Mouse (Mus musculus): ENCODE results near the gene Dpep2nb. TPM values are rescaled to one million over a fixed set of nuclear protein-coding genes. Genes with fewer than 3 reads are reported as not detected.
A peak's percentile ranks its signal among the peaks of the same experiment; 100 is the strongest.
"Not testable (repeated sequence)": the region's sequence is repeated elsewhere in the genome, so short reads cannot be mapped to it uniquely, and the experiment has no call there.

Gene Dpep2nb
- polyA plus RNA-seq, 1 experiment from 2014 or later: not detected

DNA sequence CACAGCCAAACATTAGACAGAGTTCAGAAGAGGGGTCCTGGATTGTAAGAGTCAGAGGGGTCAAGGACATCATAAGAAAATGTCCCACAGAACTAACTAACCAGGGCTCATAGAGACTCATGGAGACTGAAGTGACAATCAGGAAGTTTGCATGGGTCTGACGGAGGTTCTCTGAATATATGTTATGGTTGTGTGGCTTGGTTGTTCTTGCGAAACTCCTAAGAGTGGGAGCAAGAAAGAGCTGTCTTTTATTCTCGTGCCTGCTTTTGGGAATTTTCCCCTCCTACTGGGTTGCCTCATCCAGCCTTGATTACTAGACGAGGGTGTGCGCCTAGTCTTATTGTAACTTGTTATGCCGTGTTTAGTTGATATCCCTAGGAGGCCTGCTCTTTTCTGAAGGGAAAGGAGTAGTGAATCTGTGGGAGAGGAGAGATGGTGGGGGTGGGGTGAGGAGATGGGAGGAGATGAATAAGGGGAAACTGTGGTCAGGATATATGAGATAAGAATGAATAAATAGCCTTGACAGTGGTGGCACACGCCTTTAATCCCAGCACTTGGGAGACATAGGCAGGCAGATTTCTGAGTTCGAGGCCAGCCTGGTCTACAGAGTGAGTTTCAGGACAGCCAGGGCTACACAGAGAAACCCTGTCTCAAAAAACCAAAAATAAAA lies 1.1 kb downstream of the Dpep2nb start:
- Histone ChIP-seq H3K9me3 (no peaks in the 10 kb centered on the region), H3K36me3 (no peaks in the 10 kb centered on the region), H3K27me3 (no peaks in the 10 kb centered on the region), H3K9ac (no peak overlapping the region), H3K4me1 (peaks cover 1% of the 10 kb centered on the region), H3K4me2 (no peak overlapping the region), H3K4me3 (no peak overlapping the region), H3K27ac (no peak overlapping the region)
- 79% methylated on average over 8 of the region's 8 CpGs for WGBS
- ATAC-seq (ENCODE audit: borderline replicate concordance, extremely low read depth, low FRiP score, low TSS enrichment): no peak

DNA sequence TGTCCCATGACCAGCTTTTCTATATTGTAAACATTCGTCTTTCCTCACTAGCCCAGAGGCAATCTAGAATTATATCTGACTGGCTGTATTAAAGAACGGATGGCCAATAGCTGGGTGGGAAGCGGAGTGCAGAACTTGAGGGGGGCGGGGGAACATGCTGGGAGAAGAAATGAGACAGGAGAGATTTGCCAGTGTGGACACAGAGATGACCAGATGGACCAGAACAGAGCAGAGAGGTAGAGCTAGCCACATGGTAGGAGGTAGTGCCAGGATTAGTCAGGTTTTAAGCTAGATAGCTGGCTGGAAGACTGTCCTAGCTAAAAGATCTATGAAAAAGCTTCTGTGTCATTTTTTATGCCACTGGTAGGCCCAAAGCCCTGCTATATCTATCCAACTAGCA lies 3.9 kb downstream of the Dpep2nb start:
- ATAC-seq (ENCODE audit: borderline replicate concordance, extremely low read depth, low FRiP score, low TSS enrichment): no peak
- no peak overlapping the region for H3K27ac ChIP-seq
- H3K4me3 ChIP-seq: no peak overlapping the region
- no peak overlapping the region for H3K4me2 ChIP-seq
- H3K27me3 ChIP-seq: no peaks in the 10 kb centered on the region
- H3K9ac ChIP-seq: no peak overlapping the region
- H3K36me3 ChIP-seq: no peaks in the 10 kb centered on the region
- H3K4me1 ChIP-seq: no peaks in the 10 kb centered on the region
- WGBS: 76% methylated on average over 4 of the region's 4 CpGs
- H3K9me3 ChIP-seq: no peaks in the 10 kb centered on the region

DNA sequence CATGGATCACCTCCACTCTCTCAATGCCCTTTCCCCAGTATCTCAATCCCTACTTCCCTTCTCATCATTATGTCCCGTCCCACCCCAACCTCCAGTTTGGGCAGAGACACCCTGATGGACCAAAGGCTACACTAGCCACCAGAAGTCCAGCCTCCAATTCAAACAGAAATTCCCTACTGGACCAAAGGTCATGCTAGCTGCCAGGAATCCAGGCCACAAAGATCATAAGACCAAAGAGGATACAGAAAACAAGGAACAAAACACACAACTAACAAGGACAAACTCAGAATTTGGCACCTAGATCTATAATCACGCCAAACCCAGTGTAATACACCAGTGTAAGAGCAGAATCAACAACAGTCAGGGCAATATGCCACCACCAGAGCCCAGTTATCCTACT lies 6.8 kb downstream of the Dpep2nb start:
- Histone ChIP-seq H3K9ac (no peak overlapping the region), H3K36me3 (no peaks in the 10 kb centered on the region), H3K4me2 (no peak overlapping the region), H3K27ac (no peak overlapping the region), H3K27me3 (no peaks in the 10 kb centered on the region), H3K4me1 (no peaks in the 10 kb centered on the region), H3K9me3 (no peaks in the 10 kb centered on the region), H3K4me3 (no peak overlapping the region)
- ATAC-seq (ENCODE audit: borderline replicate concordance, extremely low read depth, low FRiP score, low TSS enrichment): no peak
- WGBS: 74% methylated on average over 2 of the region's 2 CpGs

DNA sequence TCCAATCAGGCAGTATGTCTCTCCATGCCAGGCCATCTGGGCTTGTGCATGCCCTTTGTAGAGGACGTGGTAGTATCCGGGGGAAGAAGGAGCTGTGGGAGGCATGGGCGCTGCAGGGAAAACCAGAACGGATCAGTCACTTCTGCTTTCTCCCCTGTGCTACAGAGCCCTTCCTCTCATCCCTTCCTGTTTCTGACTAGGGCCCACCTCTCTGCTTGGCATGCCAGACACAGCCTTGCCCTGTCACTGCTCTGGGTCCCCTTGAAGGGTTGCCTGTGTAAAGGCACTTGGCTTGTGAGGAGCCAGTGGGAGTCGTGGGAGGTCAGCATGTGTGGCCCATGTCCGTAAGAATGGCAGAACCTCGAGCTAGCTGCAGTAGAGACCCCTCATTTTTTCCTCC lies 9.4 kb downstream of the Dpep2nb start:
- no peak overlapping the region for H3K4me2 ChIP-seq
- H3K4me1 ChIP-seq: peaks cover 3% of the 10 kb centered on the region
- H3K27ac ChIP-seq: no peak overlapping the region
- no peaks in the 10 kb centered on the region for H3K9me3 ChIP-seq
- H3K27me3 ChIP-seq: no peaks in the 10 kb centered on the region
- ATAC-seq (ENCODE audit: borderline replicate concordance, extremely low read depth, low FRiP score, low TSS enrichment): no peak
- WGBS: 70% methylated on average over 7 of the region's 7 CpGs
- H3K9ac ChIP-seq: no peak overlapping the region
- no peaks in the 10 kb centered on the region for H3K36me3 ChIP-seq
- no peak overlapping the region for H3K4me3 ChIP-seq

DNA sequence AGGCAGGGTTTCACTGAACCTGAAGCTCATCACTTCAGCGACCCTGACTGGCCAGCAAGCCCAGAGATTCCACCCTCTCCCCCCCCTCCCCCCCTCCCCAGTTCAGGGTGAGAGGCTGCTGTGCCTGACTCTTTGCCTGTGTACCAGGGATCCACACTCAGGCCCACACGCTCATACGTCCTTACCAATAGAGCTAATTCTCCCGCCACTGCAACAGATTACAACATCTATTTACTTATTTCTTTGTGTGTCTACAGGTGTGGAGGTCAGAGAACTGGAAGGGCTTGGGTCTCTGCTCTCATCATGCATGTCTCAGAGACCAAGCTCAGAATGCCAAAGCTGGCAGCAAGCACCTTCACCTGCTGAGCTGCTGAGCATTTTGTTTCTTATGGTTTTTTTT lies 12.5 kb downstream of the Dpep2nb start:
- H3K4me1 ChIP-seq: peaks cover 11% of the 10 kb centered on the region
- H3K9me3 ChIP-seq: no peaks in the 10 kb centered on the region
- ATAC-seq (ENCODE audit: borderline replicate concordance, extremely low read depth, low FRiP score, low TSS enrichment): no peak
- no peaks in the 10 kb centered on the region for H3K36me3 ChIP-seq
- WGBS: 41% methylated on average over 4 of the region's 4 CpGs
- no peak overlapping the region for H3K4me3 ChIP-seq
- no peak overlapping the region for H3K9ac ChIP-seq
- H3K4me2 ChIP-seq: no peak overlapping the region
- no peaks in the 10 kb centered on the region; the same call in 1 of the 2 replicates for H3K27me3 ChIP-seq
- H3K27ac ChIP-seq: no peak overlapping the region

DNA sequence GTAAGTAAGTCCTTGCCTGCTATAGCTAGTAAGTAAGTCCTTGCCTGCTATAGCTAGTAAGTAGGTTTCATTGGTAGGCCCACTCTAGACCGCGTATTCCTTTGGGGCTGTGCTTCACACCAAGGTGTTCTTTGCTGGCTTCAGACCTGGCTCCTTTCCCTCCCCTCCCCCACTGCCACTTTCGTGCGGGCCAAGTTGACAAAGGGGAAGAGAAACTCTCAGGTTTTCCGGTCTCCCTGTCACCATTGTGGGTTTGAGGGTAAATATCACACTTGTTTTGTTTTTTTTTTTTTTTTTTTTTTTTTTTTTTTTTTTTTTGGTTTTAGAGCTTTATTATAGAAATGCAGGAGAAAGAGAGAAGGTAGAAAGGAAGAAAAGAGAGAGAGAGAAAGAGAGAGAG lies 13.3 kb downstream of the Dpep2nb start:
- H3K9me3 ChIP-seq: no peaks in the 10 kb centered on the region
- H3K36me3 ChIP-seq: no peaks in the 10 kb centered on the region
- no peak overlapping the region for H3K4me3 ChIP-seq
- H3K4me2 ChIP-seq: no peak overlapping the region
- 53% methylated on average over 5 of the region's 5 CpGs for WGBS
- no peak overlapping the region for H3K27ac ChIP-seq
- no peak overlapping the region for H3K9ac ChIP-seq
- peaks cover 11% of the 10 kb centered on the region for H3K4me1 ChIP-seq
- no peaks in the 10 kb centered on the region; the same call in 1 of the 2 replicates for H3K27me3 ChIP-seq
- no peak for ATAC-seq (ENCODE audit: borderline replicate concordance, extremely low read depth, low FRiP score, low TSS enrichment)

DNA sequence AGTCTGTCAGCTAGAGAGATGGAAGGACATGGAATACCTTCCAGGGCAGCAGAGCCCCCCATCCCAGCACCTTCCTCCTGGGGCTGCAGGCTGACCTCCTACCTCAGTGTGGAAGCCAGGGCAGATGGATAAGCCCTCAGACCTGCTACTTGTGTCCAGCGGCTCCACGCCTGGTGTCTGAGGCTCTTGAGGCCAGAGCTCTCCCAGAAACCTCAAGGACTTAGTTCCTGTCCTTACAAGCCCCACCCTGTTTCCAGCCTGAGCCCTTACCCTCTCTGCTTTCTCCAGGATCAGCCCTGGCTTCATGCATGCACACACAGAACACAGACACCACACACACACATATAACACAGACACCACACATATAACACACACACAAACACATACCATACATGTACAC lies 14.2 kb downstream of the Dpep2nb start:
- no peaks in the 10 kb centered on the region for H3K9me3 ChIP-seq

DNA sequence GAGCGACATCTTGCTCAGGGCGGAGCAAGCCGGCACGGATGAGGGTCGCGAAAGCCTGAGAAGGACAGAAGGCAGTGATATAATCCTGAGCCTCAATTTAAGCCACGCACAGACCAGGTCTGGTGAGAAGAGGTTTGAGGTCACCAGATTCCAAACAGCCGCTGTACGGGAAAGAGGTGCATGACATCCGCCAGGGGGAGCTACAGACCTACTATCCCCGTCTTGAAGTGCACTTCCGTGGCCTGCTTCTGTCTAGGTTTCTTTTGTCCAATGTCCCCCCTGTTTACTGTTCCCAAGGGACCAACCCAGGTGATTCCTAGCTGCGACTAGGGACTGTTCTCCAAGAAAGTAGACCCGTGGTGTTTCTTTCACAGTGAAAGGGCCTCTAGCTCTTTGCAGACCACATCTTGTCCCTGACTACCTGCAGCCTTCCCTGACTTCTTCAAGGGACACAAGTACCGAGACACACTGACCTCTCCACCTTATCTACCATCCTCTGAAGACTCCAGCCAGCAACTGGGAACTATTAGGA lies 14.9 kb downstream of the Dpep2nb start, which contains the start of gene Dus2:
Gene Dus2, plus strand, starts transcription at position 482 of the 532 bp plus-strand sequence.
- H3K9me3 ChIP-seq: no peaks in the 10 kb centered on the region
- H3K4me1 ChIP-seq: peaks cover 14% of the 10 kb centered on the region
- 0 out of 2 replicates have a peak within 1 kb of the TSS, but pooled peaks have one; percentile 2 for H3K27ac ChIP-seq
- WGBS: 9% methylated on average over 15 of the region's 15 CpGs
- H3K9ac ChIP-seq: no peak within 1 kb of the TSS; the same call in 1 of the 2 replicates
- H3K36me3 ChIP-seq: no peaks in the 10 kb centered on the region
- ATAC-seq (ENCODE audit: borderline replicate concordance, extremely low read depth, low FRiP score, low TSS enrichment): peak; percentile 65
- H3K4me3 ChIP-seq: 0 out of 2 replicates have a peak within 1 kb of the TSS, but pooled peaks have one; percentile 2
- no peaks in the 10 kb centered on the region; the same call in 1 of the 2 replicates for H3K27me3 ChIP-seq
- peak within 1 kb of the TSS; percentile 44 for H3K4me2 ChIP-seq

More for the DNA sequence above, 14.2 kb downstream of the Dpep2nb start:
- peaks cover 11% of the 10 kb centered on the region for H3K4me1 ChIP-seq
- no peak overlapping the region for H3K4me3 ChIP-seq
- no peaks in the 10 kb centered on the region; the same call in 1 of the 2 replicates for H3K27me3 ChIP-seq
- 48% methylated on average over 2 of the region's 2 CpGs for WGBS
- no peak overlapping the region for H3K9ac ChIP-seq
- H3K36me3 ChIP-seq: no peaks in the 10 kb centered on the region
- peak overlapping the region; percentile 44; the same call in 1 of the 2 replicates for H3K4me2 ChIP-seq
- 0 out of 2 replicates have a peak overlapping the region, but pooled peaks have one; percentile 2 for H3K27ac ChIP-seq
- no peak for ATAC-seq (ENCODE audit: borderline replicate concordance, extremely low read depth, low FRiP score, low TSS enrichment)

DNA sequence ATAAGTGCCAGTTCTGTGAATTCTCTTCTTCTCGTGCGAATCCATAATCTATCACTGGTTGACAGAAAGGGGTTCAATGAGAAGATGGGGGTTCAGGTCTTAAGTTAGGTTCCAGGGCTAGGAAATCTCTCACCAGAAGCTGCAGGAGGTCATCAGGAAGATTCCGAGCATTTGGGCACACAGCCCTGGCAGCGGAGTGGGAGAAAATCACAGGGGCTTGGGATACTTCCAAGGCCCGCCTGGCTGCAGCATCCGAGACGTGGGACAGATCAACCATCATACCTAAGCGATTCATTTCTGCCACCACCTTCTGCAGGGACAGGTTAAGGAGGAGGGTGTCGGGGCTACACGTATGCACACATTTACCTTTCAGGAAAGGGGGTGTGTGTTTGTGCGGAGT lies 17.2 kb downstream of the Dpep2nb start:
- no peak for ATAC-seq (ENCODE audit: borderline replicate concordance, extremely low read depth, low FRiP score, low TSS enrichment)
- H3K27me3 ChIP-seq: no peaks in the 10 kb centered on the region; the same call in 1 of the 2 replicates
- H3K36me3 ChIP-seq: no peaks in the 10 kb centered on the region
- no peak overlapping the region for H3K27ac ChIP-seq
- peaks cover 14% of the 10 kb centered on the region for H3K4me1 ChIP-seq
- no peak overlapping the region for H3K4me2 ChIP-seq
- no peak overlapping the region for H3K4me3 ChIP-seq
- no peak overlapping the region for H3K9ac ChIP-seq
- 79% methylated on average over 11 of the region's 11 CpGs for WGBS
- no peaks in the 10 kb centered on the region for H3K9me3 ChIP-seq

DNA sequence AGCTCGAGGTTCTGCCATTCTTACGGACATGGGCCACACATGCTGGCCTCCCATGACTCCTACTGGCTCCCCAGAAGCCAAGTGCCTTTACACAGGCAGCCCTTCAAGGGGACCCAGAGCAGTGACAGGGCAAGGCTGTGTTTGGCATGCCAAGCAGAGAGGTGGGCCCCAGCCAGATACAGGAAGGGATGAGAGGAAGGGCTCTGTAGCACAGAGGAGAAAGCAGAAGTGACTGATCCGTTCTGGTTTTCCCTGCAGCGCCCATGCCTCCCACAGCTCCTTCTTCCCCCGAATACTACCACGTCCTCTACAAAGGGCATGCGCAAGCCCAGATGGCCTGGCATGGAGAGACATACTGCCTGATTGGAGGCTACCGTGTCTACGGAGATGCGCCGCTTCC lies 22.4 kb downstream of the Dpep2nb start:
- 77% methylated on average over 11 of the region's 11 CpGs for WGBS
- H3K4me3 ChIP-seq; H3K36me3 ChIP-seq; H3K27me3 ChIP-seq; H3K27ac ChIP-seq; H3K4me1 ChIP-seq; H3K4me2 ChIP-seq; H3K9me3 ChIP-seq; ATAC-seq (ENCODE audit: borderline replicate concordance, extremely low read depth, low FRiP score, low TSS enrichment); H3K9ac ChIP-seq: not testable (repeated sequence)

DNA sequence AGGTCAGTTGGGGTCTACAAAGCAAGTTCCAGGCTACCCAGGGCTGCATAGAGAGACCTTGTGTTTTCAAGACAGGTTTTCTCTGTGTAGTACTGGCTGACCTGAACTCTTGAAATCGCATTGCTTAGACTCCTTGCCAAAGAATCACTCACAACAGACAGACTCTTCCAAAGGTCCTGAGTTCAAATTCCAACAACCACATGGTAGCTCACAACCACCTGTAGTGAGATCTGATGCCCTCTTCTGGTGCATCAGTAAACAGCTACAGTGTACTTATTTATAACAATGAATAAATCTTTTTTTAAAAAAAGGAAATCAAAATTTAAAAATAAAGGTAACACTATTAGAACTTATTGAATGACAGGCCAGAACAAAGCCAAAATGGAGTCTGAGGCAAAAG lies 24.6 kb downstream of the Dpep2nb start:
- Histone ChIP-seq H3K27me3 (no peaks in the 10 kb centered on the region), H3K4me2 (no peak overlapping the region), H3K36me3 (no peaks in the 10 kb centered on the region), H3K4me3 (no peak overlapping the region), H3K4me1 (0 out of 2 replicates have a peak, but pooled peaks cover under 1% of the 10 kb centered on the region), H3K9ac (no peak overlapping the region), H3K9me3 (no peaks in the 10 kb centered on the region), H3K27ac (no peak overlapping the region)
- ATAC-seq (ENCODE audit: borderline replicate concordance, extremely low read depth, low FRiP score, low TSS enrichment): no peak
- WGBS: 94% methylated on average over 1 of the region's 1 CpGs

DNA sequence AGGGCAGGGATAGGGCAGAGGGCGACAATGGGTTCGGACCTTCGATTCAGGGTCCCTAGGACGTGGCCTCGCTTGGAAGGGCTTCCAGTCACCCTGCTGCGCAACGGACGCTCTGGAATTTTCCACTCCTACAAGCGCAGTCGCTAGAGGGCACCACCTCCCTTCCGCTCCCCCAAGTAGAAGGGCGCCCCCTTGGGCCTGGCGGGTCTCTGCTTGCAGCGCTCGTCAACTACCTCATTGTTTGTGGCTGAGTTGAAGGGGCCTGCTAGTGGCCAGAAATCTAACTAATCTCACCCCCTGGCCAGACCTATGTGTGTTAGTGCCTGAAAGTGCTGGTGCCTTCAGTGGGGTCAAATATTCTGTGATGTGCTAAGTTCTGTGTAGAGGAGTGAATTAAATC lies 26.4 kb downstream of the Dpep2nb start, which contains the start of gene Dpep3:
Gene Dpep3, minus strand, starts transcription at position 105 of the 400 bp plus-strand sequence.
- Histone ChIP-seq H3K9ac (no peak within 1 kb of the TSS), H3K27me3 (no peaks in the 10 kb centered on the region), H3K9me3 (no peaks in the 10 kb centered on the region), H3K4me1 (no peaks in the 10 kb centered on the region), H3K4me3 (no peak within 1 kb of the TSS), H3K4me2 (no peak within 1 kb of the TSS), H3K27ac (no peak within 1 kb of the TSS), H3K36me3 (no peaks in the 10 kb centered on the region)
- ATAC-seq (ENCODE audit: borderline replicate concordance, extremely low read depth, low FRiP score, low TSS enrichment): no peak
- WGBS: 91% methylated on average over 15 of the region's 15 CpGs

All from lung, embryonic 15.5 days (tissue).